Mouse (Mus musculus) thymus, adult 2 months (tissue): ENCODE measurements around the gene Paqr8.

Experiments
- CTCF ChIP-seq: fragments of 200-500 bp; IDR thresholded peaks from 2 replicates; pipeline ENCODE4 v1.5.1; 2012; ENCODE audit warnings: mild to moderate bottlenecking, control low read depth, low read length, moderate library complexity, borderline replicate concordance; ENCODE audit not compliant: control insufficient read depth, poor library complexity, insufficient read depth; ENCODE audit errors: extremely low read depth
- POLR2A ChIP-seq: fragments of 200-500 bp; IDR thresholded peaks from 2 replicates; pipeline ENCODE4 v1.6.1; 2012; ENCODE audit warnings: mild to moderate bottlenecking, low read length, control low read depth, moderate library complexity; ENCODE audit not compliant: control insufficient read depth, poor library complexity, insufficient read depth; ENCODE audit errors: extremely low read depth

- TF ChIP-seq POLR2A (no peak), CTCF (no peak)
Observed at GRCm38 (mm10) chr1:20908541-20908940, 18.1 kb downstream of the Paqr8 start.
